Mouse (Mus musculus): ENCODE results near the gene Hmgb2.

The Hmgb2 gene

DNA sequence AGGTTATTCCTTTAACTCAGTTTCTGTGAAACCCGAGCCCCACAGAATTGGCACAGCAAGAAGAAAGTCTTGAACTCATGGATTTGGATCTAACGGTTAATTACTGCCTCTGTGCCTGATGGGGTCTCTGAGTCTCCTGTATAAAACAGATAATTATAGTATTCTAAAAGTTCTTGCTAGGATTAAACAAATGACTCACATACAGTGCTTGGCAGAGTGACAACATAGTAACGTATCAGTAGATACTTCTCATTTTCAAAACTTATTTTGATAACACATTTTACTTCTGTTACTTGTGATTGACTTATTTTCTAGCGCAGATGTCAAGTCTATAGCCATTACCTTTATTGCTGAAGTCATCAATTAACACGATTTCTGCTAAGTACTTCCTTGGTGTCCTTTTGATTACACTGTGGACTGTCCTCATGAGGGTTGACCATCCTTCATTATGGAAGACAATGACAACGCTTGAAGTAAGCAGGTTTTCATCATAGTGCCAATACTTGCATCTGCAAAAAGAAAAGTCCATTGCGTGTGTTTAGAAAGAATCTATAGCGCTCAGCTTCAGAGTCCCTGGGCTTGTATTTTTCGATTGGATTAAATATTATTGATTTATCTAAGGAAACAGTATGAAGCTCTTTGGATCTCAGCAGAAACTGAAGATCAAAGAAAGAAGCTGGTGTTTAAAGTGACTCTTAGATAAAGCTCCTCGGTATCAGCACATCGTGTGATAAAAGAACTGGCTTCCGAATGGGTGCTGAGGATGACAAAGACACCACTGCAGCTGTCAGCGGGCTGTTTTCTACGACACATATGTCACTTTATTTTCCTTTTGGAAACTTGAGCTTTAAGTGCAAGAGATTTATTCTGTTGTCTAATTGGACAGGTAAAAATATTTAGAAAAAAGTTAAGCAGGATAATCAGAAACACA, 40.7 kb downstream of the Hmgb2 start:
- no peak for DNase-seq (ENCODE audit: low spot score in 2 of 2)

DNA sequence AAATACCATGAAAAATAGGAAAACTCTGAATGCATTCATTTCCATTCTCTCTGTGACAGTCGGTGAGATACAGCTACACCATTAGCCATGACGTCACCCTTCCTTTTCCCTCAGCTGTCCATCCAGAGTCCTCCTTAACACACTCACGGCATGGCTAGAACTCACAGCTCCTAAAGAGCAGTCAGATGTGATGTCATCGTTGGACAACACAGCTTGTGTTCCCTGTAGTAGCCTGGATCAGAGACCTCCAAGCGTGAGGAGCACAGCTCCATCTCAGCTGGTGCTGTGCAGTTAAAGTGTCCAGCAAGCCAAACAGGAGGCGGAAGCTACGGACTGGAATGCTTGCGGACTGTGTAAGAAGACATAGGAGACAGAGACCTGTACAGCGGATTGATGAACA, 49.2 kb downstream of the Hmgb2 start:
- DNase-seq (ENCODE audit: low spot score in 2 of 2): no peak

DNA sequence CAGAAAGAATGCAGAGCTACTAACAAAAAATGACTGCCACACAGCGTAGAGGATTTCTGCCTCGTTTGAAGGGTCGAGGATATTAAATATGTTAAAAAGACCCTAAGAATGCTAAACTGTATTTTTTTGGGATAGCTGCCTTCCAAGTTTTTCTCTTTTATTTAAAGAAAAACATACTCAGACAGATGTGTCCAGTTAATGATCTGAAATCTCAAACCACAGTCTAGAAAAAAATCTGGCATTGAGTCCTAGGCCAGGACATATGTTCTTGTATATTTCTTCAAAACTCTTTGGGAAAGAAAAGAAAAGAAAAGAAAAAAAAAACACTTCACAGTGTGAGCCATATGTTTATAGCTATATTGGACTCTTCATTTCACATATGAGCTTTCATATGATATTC, 51.0 kb downstream of the Hmgb2 start:
- DNase-seq (ENCODE audit: low spot score in 2 of 2): no peak

DNA sequence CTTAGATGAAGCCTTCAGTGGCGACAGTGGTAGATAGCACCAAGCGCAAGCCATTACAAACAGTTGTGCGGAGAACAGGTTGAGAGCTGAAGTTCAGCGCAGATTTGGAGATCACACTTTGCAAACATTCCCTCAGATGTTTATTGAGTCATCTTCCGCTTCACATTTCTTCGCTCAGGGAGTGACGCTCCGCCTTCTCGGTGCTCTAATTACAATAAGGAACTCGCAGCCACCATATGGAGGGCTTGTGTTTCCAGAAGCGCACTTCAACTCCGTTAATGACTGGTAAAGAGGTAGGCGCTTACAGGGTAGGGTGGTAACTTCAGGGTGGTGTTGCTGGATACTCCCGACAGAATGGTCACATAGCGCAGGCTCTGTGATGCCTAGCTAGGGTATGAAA, 52.0 kb downstream of the Hmgb2 start:
- no peak for DNase-seq (ENCODE audit: low spot score in 2 of 2)

DNA sequence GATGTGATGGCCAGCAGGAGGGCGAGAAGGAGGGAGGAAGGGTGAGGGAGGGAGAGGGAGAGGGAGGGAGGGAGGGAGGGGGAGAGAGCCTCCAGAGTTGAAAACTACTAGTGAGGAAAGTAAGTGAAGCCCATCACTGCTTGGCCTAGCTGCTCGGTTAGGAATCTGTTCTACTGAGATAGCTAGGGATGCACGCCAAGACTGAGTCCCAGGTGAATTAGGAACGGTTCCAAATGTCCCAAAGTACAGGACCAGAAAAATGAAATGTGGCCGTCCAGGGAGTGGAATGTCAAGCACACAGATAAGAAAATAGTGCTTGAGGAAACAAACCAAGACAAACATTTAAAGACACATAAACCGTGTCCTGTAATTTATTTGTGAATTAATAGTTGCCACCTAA, 53.3 kb downstream of the Hmgb2 start:
- no peak for DNase-seq (ENCODE audit: low spot score in 2 of 2)
